Mouse (Mus musculus) liver, embryonic 14.5 days (tissue): ENCODE data around the gene Nedd1.

Source experiments
- CTCF ChIP-seq: IDR thresholded peaks from 2 replicates; pipeline ENCODE4 v1.5.1; 2016; ENCODE audit warnings: antibody characterized with exemption, low read depth, control low read depth
- EP300 ChIP-seq: IDR thresholded peaks from 2 replicates; pipeline ENCODE4 v1.6.1; 2016; ENCODE audit warnings: antibody characterized with exemption, low read depth

GRCm38 (mm10) chr10:92647691-92648090 is 74.5 kb downstream of the Nedd1 start:
- TF ChIP-seq EP300 (no peak), CTCF (no peak)
